Mouse (Mus musculus): ENCODE measurements around the gene Resf1.
"Not testable (repeated sequence)": the region's sequence is repeated elsewhere in the genome, so short reads cannot be mapped to it uniquely, and the experiment has no call there.

Gene Resf1

DNA sequence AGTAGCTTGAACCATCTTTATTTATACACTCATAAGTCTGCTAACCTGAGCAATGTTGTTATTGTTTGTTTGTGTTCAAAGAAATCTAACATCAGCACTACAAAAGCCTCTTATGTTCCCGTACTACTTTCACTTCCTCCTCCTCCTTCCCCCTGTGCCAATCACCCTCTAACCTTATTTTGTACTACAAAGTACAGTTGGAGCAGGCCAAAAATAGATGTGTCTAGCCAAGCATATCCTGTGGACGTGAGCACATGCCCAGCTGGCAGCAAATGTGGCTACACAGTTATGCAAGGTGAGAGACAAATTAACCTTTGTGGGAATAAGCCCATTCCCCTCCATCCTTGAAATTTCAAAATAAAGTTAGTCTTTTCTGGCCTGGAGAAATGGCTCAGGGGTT, 34.6 kb downstream of the Resf1 start:
- in situ Hi-C loops (cut with MboI, MseI), result no loop called here

DNA sequence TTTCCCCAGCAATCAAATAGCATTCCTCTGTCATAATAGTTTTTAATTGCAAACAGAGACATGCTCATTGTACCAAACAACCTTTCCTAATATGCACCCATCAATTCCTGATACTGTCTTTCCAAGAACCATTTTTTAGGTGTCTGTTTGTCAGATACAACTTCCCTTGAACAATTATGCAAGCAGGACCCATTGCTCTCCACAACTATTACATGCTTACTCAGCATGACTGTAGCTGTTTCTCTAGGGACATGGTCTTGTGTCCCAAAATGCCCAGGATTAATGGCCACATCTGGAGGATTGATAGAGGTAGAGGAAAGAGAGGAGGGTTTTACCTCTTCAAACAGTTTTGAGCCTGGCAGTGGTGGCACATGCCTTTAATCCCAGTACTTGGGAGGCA, 35.2 kb downstream of the Resf1 start:
- in situ Hi-C loops (cut with MboI, MseI), result no loop called here

DNA sequence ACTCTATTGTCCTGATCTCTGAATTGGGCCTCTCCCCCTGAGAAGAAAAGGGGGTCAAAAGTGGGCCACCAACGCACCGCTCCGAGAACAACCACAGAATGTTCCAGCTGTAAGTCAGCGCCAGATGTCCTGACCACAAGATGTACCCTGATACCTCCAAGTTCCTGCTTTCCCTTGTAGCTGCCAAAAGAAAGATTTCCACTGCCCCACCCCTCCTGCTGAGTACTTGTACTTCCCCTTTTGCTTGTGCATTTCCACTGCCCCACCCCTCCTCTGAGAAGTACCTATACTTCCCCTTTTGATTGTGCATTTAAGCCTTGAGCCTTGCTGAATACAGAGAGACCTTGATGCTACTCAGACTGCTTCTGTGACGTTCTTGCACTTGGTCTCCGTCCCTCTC, 39.0 kb downstream of the Resf1 start:
- in situ Hi-C loops (cut with MboI, MseI), result not testable (repeated sequence)

GRCm38 (mm10) chr6:149354826-149355495, 45.7 kb downstream of the Resf1 start:
- in situ Hi-C loops (cut with MboI, MseI), result no loop called here

GRCm38 (mm10) chr6:149355799-149356198, 46.6 kb downstream of the Resf1 start:
- in situ Hi-C loops (cut with MboI, MseI), result not testable (repeated sequence)

- in situ Hi-C loops (cut with MboI, MseI), result no loop called here
Observed at GRCm38 (mm10) chr6:149357155-149357554, 47.9 kb downstream of the Resf1 start.

GRCm38 (mm10) chr6:149362533-149362932, 53.3 kb downstream of the Resf1 start:
- in situ Hi-C loops (cut with MboI, MseI), result not testable (repeated sequence)

- in situ Hi-C loops (cut with MboI, MseI), result loop anchor here (5.0 kb wide), 1 partner anchor 59 kb away; the partner anchor contains the start of gene Resf1
Observed at GRCm38 (mm10) chr6:149365975-149366374, 56.8 kb downstream of the Resf1 start.

DNA sequence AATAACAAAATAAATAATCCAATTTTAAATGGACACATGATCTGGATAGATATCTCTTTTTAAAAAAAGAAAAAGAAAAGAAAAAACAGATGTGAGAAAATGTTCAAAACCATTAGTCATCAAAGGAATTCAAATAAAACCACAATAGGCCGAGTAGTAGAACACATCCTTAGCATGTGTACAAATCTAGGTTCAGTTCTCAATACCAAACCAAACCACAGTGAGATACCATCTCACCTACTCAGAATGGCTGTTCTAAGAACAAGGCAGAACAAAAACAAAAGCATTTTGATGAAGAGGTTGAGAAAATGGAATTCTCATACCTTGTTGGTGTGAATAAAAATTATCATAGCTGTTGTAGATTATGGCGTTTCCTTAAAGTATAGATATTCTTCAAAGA, 57.2 kb downstream of the Resf1 start:
- in situ Hi-C loops (cut with MboI, MseI), result loop anchor here (5.0 kb wide), 1 partner anchor 59 kb away; the partner anchor contains the start of gene Resf1

DNA sequence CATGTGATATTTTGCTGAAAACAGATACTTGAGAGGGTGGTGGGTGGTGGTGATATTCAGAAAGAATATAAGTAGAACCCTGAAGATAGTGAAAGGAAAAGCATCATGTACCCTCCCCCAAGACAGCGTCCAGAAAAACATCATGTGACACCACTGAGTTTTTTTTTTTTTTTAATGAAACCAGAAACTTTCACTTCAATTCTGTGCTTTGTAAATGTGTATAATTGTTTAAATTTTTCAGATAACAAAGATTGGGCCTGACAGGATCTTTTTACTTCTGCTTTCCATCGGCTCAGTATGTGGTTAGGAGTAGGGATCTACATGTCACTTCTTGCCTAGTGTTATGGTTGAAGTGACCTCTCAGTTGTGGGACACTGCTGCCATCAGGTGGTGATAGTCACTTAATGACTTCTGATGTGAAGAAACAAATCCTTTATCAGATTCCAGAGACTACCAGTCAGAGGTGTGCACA, 65.8 kb downstream of the Resf1 start:
- in situ Hi-C loops (cut with MboI, MseI), result loop anchor here (5.0 kb wide), 2 partner anchors 178 to 238 kb away; partner anchors contain the start of gene Etfbkmt

DNA sequence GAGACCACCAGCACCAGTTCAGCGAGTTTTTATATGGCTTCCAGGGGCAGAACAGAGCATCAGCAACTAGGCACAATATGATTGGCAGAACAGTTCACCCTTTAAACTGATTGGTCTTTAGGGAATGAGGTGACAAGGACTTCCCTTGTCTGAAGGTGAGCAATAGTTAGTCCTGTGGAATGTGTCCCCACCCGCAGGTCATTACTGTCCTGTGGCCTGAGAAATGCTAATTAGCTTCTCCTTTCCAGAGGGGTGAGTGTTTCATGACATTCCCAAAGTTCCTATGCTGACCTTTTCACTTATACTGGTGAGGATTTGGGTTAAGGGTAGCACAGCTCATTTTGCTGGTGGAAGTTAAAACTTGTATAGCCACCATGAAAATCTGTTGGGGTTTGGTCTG, 74.3 kb downstream of the Resf1 start:
- in situ Hi-C loops (cut with MboI, MseI), result no loop called here
